Mouse (Mus musculus) thymus, postnatal 14 days (tissue): ENCODE data around the gene Cnot10.
"Not testable (repeated sequence)": the region's sequence is repeated elsewhere in the genome, so short reads cannot be mapped to it uniquely, and the experiment has no call there.

Experiments
- DNase-seq: peaks from one replicate; pipeline ENCODE4 v3.0.0; 2021

The Cnot10 gene

DNA sequence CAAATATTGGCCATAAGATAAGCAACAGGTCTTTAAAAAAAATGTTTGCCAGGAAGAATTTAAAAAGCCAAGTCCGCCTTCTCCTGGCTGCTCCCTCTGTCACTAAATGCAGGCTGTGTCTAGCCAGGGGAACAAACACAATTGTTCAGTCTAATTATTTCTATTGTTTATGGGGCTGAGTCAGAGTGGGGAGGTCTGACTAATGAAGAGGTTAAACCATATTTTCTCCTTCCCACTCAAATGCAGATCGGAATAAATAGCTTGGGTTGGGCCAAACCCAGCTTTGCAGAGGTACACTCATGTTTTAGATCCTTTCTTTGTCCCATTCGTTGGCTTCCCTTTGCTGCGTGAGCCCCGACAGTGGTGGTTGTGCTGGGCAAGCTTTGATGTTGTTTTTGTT is 9.4 kb upstream of the Cnot10 start:
- DNase-seq = no peak

DNA sequence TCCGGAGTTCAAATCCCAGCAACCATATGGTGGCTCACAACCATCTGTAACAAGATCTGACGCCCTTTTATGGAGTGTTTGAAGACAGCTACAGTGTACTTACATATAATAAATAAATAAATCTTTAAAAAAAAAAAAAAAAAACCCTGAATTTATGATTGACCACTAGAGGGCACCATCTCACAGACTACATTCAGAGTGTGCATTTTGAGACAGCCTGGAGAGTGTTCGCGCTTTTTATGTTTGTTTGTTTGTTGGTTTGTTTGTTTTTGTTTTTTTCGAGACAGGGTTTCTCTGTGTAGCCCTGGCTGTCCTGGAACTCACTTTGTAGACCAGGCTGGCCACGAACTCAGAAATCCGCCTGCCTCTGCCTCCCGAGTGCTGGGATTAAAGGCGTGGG is 8.5 kb upstream of the Cnot10 start:
- DNase-seq = not testable (repeated sequence)

GRCm38 (mm10) chr9:114647506-114648432 is 7.8 kb upstream of the Cnot10 start:
- no peak for DNase-seq

GRCm38 (mm10) chr9:114646556-114647505 is 6.8 kb upstream of the Cnot10 start:
- DNase-seq = no peak

GRCm38 (mm10) chr9:114639186-114639748 is 717 bp downstream of the Cnot10 start:
- DNase-seq = no peak

DNA sequence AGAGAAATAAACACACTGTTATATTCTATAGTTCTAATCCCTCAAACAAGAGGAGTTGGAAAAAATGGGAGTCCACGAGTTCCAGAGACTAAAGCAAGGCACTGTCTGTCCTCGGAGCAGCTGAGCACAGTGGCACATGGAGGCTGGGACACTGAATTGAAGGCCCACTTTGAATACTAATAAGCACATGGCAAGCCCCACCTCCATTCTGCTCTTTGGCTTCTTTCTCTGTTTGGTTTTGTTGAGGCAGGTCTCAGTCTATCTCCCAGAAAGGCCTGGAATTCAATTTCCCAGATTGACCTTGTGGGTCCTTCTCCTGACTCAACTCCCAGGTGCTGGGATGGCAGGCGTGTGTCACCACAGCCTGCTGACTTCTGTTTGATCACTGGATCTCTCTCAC is 3.2 kb downstream of the Cnot10 start:
- no peak for DNase-seq

DNA sequence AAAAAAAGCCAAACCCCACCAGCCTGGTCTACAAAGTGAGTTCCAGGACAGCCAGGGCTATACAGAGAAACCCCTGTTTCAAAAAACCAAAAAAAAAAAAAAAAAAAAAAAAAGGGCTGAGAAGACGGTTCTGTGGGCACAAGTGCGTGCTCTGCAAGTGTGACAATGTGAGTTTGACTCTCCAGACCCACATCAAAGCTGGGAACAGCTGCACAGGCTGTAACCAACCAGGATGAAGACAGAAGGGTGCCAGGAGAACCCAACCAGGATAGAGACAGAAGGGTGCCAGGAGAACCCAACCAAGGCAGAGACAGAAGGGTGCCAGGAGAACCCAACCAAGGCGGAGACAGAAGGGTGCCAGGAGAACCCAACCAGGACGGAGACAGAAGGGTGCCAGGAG is 3.8 kb downstream of the Cnot10 start:
- no peak for DNase-seq

DNA sequence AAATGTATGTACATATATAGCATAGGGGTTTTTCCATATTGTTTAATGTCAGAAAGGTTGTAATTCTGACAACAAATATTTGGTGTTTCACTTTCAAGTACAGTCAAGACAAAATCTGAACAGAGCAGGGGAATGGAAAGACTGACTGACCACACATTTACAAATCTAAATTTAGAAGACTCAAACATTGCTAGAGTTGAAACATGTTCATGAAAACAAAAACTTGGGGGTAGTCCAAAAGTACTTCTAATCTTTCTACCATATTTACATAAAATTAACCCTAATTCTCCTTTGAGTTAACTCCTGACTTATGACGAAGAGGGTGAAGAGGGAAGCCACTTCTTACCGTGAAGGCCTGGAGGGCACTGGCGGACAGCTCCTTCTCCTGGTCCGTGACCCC is 7.7 kb downstream of the Cnot10 start:
- DNase-seq = no peak

- no peak for DNase-seq
Observed at GRCm38 (mm10) chr9:114626726-114627125, 13.3 kb downstream of the Cnot10 start.

GRCm38 (mm10) chr9:114624178-114624577 is 15.8 kb downstream of the Cnot10 start:
- DNase-seq = no peak

- DNase-seq = no peak
Observed at GRCm38 (mm10) chr9:114621149-114621548, 18.8 kb downstream of the Cnot10 start.

GRCm38 (mm10) chr9:114614176-114614953 is 25.6 kb downstream of the Cnot10 start:
- DNase-seq = peak; percentile 66

- peak; percentile 81 for DNase-seq
Observed at GRCm38 (mm10) chr9:114613026-114613425, 27.0 kb downstream of the Cnot10 start.

- DNase-seq = peak; percentile 16
Observed at GRCm38 (mm10) chr9:114612566-114612965, 27.4 kb downstream of the Cnot10 start.

DNA sequence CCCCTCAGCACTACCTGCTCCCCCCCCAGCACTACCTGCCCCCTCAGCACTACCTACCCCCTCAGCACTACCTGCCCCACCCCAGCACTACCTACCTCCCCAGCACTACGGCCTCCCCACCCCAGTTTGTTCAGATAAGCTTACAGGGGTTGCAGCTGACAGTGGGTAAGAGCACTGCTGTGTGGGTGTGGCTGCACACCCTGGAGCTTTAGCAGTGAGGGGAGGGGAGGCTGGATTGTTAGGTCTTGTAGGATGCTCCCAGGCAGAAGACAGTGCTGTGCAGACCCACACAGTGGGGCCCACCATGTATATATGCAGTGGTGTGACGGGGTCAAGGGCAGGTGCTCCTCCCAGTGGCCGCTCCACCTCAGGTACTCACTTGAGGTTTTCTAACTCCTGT is 29.7 kb downstream of the Cnot10 start:
- DNase-seq = no peak

- no peak for DNase-seq
Observed at GRCm38 (mm10) chr9:114603876-114604540, 36.0 kb downstream of the Cnot10 start.

DNA sequence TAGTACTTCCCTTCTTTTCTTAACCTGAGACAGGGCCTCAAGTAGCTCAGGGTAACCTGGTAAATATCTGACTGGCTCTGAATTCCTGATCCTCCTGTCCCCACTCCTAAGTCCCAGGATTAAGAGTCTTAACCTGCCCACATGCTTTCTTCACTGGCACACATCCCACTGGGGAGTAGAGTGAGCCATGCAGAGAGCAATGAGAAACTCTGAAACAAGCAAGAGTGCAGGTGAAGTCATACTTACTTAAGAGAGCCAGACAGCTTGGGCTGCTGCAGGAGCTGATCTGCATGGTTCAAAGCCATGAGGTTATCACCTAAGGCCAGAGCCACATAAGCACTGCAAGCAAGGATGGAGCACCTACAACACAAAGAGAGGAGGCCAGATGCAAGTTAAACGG is 38.9 kb downstream of the Cnot10 start:
- DNase-seq = no peak

DNA sequence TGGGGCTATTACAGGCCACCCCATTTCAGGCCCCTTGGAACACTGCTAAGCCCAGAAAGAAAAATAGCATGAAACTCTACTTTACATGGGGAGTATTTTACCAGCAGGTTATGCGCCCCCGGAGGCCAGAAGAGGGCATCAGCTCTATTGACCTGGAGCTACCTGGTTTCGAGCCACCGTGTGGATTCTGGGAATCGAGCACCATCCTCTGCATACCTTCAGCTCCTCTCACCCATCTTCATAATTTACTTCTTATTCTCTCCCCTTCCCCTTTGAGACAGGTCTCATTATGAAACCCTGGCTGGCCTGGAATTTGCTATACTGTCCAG is 55.0 kb downstream of the Cnot10 start:
- peak; percentile 25 for DNase-seq

- no peak for DNase-seq
Observed at GRCm38 (mm10) chr9:114584183-114585016, 55.6 kb downstream of the Cnot10 start.

- peak; percentile 51 for DNase-seq
Observed at GRCm38 (mm10) chr9:114583812-114584182, 56.2 kb downstream of the Cnot10 start.

- DNase-seq = no peak
Observed at GRCm38 (mm10) chr9:114578646-114579045, 61.3 kb downstream of the Cnot10 start.
